Mouse (Mus musculus): ENCODE measurements around the gene Srsf1.
"Not testable (repeated sequence)": the region's sequence is repeated elsewhere in the genome, so short reads cannot be mapped to it uniquely, and the experiment has no call there.

The Srsf1 gene

DNA sequence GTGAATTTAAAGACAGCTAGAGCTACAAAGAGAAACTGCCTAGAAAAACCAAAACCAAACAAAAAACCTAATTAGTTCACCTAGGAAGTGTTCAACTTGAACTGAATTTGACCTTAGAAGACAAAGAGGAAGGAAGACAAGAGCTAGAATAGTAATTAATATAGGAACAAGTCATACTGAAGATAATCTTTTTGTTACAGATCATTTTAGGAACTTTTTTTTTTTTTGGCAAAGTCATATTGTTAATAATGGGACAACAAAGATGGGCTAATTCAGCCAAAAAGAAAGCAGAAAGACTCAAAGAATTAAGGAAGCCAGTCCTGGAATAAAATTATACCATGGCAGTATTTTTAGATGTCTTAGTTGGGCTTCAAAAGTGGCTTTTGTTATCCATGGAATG is 2.9 kb upstream of the Srsf1 start:
- DNase-seq (ENCODE audit: low spot score): no peak

GRCm38 (mm10) chr11:88045159-88045558 is 2.0 kb upstream of the Srsf1 start:
- DNase-seq (ENCODE audit: low spot score): not testable (repeated sequence)

DNA sequence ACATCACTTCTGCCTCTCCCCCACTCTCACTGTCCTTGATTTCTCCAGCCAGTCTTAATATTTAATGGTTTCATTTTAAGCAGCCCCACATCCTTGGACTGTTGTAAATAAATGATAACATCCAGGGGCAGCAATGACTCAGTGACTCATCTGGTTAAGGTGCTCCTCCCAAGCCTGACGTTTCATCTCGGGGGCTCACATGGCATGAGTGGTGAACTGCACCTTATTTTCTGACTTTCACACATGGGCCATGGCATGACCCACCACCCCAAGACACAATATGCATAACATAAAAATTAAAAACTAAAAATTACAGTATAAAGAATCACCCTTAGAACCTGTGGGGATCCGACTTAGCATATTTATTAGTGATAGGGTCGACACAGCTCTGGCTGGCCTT is 1.3 kb upstream of the Srsf1 start:
- DNase-seq (ENCODE audit: low spot score): peak; percentile 69

DNA sequence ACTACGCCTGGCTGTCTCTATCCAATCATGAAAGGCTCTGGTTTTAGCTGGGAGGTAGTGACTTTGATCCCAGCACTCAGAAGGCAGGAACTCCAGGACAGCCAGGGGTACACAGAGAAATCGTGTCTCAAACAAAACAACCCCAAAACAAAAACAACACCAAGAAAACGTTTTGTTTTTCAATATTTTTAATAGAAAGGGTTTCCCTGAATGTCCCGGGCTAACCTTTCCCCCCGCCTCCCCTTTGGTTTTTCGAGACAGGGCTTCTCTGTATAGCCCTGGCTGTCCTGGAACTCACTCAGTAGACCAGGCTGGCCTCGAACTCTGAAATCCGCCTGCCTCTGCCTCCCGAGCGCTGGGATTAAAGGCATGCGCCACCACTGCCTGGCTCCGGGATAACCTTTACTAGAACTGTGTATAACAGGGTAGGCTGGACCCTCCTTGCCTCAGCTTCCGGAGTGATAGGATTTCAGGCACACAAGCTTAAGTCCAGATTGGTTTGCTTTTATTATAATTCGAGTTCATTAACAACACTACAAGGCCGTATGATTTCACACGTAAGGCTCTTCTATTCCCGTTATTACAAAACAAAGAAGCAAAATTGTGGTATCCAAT is 743 bp upstream of the Srsf1 start:
- DNase-seq (ENCODE audit: low spot score): peak; percentile 51

DNA sequence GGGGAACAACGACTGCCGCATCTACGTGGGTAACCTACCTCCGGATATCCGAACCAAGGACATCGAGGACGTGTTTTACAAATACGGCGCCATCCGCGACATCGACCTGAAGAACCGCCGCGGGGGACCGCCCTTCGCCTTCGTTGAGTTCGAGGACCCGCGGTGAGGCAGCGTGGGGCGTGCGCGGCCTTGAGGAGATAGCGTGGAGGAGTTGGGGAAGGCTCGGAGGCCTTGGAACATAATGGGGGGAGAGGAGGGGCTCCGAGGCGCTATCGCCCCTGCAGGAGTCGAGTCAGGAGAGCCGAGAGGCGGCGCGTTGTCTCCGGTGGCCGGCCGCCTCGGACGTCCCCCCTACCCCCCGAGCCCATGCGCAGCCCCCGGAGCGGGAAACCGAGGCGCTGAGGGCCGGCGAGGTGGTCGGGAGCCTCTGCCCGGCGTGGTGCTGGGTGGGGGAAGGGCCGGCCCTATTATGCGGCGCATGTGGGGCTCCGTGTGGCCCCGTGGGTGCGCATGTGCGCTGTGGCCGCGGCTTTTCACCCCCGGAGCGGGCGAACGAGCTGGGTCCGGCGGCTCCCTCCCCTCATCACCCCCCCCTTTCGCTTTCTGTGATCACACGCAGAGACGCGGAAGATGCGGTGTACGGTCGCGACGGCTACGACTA is 828 bp downstream of the Srsf1 start:
- peak; percentile 44 for DNase-seq (ENCODE audit: low spot score)

DNA sequence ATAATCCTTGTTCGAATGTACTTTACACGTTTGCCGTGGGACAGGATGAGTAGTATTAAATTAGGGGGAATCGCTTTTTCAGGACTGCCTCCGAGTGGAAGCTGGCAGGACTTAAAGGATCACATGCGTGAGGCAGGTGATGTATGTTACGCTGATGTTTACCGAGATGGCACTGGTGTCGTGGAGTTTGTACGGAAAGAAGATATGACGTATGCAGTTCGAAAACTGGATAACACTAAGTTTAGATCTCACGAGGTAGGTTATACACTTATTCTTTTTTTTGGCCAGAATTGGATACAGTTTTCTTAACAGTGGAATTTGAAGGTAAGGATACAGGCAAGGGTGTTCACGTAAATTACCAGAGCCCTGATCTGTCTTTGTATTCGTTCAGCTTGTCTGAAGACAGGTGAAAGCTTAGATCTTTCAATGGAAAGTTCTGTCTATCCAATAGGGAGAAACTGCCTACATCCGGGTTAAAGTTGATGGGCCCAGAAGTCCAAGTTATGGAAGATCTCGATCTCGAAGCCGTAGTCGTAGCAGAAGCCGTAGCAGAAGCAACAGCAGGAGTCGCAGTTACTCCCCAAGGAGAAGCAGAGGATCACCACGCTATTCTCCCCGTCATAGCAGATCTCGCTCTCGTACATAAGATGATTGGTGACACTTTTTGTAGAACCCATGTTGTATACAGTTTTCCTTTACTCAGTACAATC is 1.9 kb downstream of the Srsf1 start:
- peak; percentile 50 for DNase-seq (ENCODE audit: low spot score)

DNA sequence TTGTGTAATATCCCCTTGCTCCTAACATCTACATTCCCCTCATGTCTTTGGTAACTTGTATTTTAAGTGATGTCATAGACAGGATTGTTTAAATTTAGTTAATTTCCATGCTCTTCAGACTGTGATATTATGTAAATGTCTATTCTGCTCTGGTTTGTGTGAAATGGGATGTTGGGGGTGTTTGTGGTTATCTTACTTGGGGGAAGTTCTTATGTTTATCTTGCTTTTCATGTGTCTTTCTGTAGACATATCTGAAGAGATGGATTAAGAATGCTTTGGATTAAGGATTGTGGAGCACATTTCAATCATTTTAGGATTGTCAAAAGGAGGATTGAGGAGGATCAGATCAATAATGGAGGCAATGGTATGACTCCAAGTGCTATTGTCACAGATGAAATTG is 2.6 kb downstream of the Srsf1 start:
- no peak for DNase-seq (ENCODE audit: low spot score)

DNA sequence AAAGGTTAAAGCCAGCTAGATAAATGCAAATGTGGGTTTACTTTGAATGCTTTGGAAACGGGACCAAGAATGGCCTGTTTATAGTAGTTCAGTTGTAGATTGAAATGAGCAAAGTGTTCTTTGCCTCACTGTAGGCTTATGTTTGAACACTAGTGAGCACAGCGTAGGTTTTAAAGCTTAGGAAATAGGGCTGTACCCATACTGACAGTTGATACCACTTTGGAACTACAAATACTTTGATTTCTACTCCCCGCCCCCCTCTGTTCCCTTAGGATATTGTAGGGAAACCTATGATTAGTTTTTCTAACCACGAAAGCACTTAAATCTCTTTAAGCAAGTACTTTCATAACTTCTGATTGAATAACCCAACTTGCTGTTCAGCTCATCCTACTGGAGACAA is 5.5 kb downstream of the Srsf1 start:
- no peak for DNase-seq (ENCODE audit: low spot score)

DNA sequence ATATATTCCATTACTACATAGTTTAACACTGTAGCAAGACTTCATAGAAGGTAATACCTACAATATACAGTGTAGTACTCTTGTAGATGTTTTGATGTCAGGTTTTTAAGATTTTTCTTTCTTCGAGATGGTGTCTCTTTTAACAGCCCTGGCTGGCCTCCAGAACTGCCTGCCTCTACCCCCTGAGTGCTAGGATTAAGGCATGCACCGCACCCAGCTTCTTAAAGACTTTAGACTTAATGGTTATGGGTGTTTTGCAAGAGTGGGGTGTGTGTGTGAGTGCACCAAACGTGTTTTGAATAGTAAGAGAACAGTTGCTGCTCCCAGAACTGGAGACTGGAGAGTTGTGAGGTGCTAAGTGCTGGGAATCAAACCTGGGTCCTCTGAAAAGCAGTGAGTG is 6.6 kb downstream of the Srsf1 start:
- no peak for DNase-seq (ENCODE audit: low spot score)

- peak; percentile 62 for DNase-seq (ENCODE audit: low spot score)
Measured at GRCm38 (mm10) chr11:88054589-88054988, 7.4 kb downstream of the Srsf1 start.

GRCm38 (mm10) chr11:88055777-88056176 is 8.6 kb downstream of the Srsf1 start:
- DNase-seq (ENCODE audit: low spot score): no peak

DNA sequence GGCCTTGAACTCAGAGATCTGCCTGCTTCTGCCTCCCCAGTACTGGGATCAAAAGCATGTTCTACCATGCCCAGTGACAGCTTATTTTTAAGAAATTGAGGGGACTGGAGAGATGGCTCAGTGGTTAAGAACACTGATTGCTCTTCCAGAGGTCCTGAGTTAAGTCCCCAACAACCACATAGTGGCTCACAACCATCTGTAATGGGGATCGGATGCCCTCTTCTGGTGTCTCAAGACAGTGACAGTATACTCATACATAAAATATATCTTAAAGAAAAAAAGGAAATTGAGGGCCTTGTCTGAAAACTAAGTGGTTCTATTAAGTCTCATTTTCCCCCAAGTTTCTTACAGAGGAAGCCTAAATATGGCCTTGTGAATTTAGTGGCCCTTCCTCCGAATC is 10.6 kb downstream of the Srsf1 start:
- no peak for DNase-seq (ENCODE audit: low spot score)

- DNase-seq (ENCODE audit: low spot score): peak; percentile 52
Measured at GRCm38 (mm10) chr11:88059141-88059540, 12.0 kb downstream of the Srsf1 start.

DNA sequence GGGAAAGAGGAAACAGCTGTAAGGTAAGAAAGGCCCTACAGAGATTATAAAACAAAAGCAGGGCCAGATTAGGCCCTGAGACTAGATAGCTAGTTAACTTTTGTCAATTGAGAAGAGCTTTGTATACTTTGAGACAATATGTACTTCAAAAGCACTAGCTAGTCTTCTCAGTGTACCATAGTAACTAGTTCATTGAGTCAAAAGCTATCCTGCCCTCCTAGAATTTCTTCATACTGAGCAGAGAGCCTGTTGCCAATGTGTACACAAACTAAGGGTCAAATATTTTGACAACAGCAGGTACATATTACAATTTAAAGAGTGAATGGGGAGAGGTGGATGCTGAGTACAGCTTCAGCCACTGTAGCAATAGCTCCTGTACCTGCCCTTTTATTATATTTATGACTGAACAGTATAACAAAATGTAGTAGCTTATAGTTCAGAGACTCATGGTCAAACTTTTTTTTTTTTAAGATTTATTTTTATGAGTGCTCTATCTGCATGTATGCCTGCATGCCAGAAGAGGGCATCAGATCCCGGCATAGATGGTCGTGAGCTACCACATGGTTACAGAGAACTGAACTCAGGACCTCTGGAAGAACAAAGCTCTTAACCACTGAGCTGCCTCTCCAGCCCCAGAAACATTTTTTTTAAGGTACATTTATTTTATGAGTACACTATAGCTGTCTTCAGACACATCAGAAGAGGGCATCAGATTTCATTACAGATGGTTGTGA is 14.9 kb downstream of the Srsf1 start:
- no peak for DNase-seq (ENCODE audit: low spot score)

- no peak for DNase-seq (ENCODE audit: low spot score)
Measured at GRCm38 (mm10) chr11:88065732-88066131, 18.6 kb downstream of the Srsf1 start.

GRCm38 (mm10) chr11:88067191-88067585 is 20.0 kb downstream of the Srsf1 start:
- DNase-seq (ENCODE audit: low spot score): no peak

DNA sequence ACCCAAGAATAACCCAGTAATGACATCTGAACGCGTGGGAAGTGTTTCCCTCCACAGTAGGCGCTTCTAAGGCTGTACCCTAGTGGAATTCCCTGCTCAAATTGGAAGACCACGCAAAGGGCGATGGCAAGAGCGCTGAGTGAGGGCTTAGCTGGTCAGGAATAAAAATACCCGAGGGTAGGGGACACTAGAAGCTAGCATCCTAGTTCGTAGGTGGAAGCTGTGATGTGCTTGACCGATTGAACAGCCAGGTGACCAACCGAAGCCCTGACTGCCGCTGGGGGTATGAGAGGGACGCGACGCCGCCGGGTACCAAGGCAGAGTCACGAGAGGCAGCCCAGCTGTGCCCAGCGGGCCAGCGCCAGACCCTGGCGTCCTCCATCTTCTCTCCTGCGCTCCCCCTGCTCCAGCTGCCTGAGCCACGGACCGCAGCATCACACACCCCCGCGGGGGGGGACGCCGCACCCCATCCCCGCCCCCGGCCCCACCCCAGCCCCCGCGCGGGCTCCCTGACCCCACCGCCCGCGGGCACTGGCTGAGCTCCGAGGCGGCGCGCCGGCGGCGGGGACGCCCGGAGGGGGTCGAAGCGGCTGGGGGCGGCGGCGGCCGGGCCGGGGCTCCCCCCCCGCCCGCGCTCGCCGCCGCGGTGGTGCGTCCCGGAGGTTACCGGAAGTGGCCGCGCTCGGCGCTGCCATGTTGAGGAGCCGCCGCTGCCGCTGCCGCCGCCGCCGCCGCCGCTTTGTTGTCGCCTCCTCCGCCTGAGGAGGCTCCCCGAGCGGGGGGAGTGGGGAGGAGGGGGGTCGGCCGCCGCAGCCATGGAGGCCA is 20.6 kb downstream of the Srsf1 start, which contains the start of gene Vezf1:
Gene Vezf1, plus strand, starts transcription at position 694 of the 825 bp plus-strand sequence.
- DNase-seq (ENCODE audit: low spot score): peak; percentile 66

- DNase-seq (ENCODE audit: low spot score): no peak
Measured at GRCm38 (mm10) chr11:88068411-88069245, 21.5 kb downstream of the Srsf1 start.

- DNase-seq (ENCODE audit: low spot score): no peak
Measured at GRCm38 (mm10) chr11:88069246-88069570, 22.0 kb downstream of the Srsf1 start.

DNA sequence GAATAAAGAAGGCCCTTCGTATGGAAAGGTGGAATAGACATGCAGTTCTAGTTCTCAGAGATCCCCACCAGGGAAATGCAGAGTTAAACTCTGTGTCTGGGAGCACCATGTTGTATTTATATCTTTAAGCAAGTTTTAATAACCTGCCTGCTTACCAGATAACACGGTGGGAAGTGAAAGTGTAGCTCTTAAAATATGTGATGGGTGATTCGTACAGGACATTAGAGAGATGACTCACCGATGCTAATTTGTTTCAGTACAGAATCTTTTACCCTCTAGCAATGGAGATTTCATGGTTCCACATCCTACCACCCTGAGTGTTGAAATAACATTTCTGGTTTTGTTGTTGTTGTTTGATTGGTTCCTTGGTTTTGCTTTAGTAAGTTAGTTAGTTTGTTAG is 23.2 kb downstream of the Srsf1 start:
- DNase-seq (ENCODE audit: low spot score): no peak

DNA sequence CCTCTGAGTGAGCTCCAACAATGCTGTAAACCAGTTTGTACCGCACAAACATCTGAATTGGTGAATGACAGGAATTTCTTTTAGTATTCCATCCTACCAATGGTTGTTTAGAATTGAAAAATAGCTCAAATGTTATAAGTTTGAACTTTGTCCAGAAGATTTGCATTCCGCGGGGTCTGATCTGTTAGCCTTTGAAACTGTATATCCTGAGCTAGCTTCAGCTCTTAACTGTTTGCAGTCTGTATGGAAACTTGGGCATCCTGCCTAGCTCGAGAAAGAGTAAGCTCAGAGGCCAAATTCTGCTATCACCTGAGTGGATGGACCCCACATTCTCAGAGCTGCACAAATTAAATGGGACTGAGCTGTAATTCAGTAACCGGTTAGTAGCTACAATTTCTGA is 23.9 kb downstream of the Srsf1 start:
- no peak for DNase-seq (ENCODE audit: low spot score)
